Mouse (Mus musculus): ENCODE results near the gene Pepd. TPM values are rescaled to one million over a fixed set of nuclear protein-coding genes. Genes with fewer than 3 reads are reported as not detected.

Pepd gene
- polyA plus RNA-seq, 1 experiment from 2014 or later = 43.3 TPM

DNA sequence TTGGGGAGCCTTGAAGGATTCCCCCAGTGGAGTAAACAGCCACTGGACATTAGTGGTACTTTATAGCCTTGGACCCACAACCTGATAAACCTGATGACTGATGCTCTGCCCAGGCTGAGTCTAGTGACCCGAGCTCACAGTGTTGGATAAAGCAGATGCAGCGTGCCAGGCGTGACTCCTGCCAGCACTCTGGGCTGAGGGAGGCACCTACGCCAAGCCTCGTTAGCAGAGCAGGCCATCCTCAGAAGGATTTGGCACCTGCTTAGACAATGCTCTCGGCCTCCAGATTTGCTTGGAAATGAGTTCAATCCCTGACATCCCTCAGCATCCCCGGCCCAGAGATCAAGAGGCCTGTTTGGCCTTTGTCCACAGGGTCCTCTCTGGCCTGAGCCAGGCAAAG is 94.5 kb downstream of the Pepd start:
- no peaks in the 10 kb centered on the region for H3K36me3 ChIP-seq
- H3K4me2 ChIP-seq = no peak overlapping the region
- no peak overlapping the region for H3K27ac ChIP-seq (replicated peaks)
- H3K4me3 ChIP-seq = no peak overlapping the region
- H3K9ac ChIP-seq = no peak overlapping the region
- no peak for ATAC-seq (ENCODE audit: extremely low read depth, insufficient number of reproducible peaks, low FRiP score, low TSS enrichment)
- 88% methylated on average over 7 of the region's 7 CpGs for WGBS
- H3K4me1 ChIP-seq = no peaks in the 10 kb centered on the region
- H3K9me3 ChIP-seq = no peaks in the 10 kb centered on the region
- H3K27me3 ChIP-seq (replicated peaks) = no peaks in the 10 kb centered on the region

GRCm38 (mm10) chr7:35013228-35013627 is 101.0 kb downstream of the Pepd start:
- Histone ChIP-seq H3K9me3 (no peaks in the 10 kb centered on the region), H3K27me3 (replicated peaks) (no peaks in the 10 kb centered on the region), H3K4me3 (no peak overlapping the region), H3K4me1 (peaks cover 17% of the 10 kb centered on the region), H3K9ac (no peak overlapping the region), H3K36me3 (no peaks in the 10 kb centered on the region), H3K27ac (replicated peaks) (no peak overlapping the region), H3K4me2 (no peak overlapping the region)
- no peak for ATAC-seq (ENCODE audit: extremely low read depth, insufficient number of reproducible peaks, low FRiP score, low TSS enrichment)
- 78% methylated on average over 9 of the region's 9 CpGs for WGBS

- H3K27ac ChIP-seq (replicated peaks) = no peak overlapping the region
- H3K9me3 ChIP-seq = no peaks in the 10 kb centered on the region
- H3K27me3 ChIP-seq (replicated peaks) = no peaks in the 10 kb centered on the region
- ATAC-seq (ENCODE audit: extremely low read depth, insufficient number of reproducible peaks, low FRiP score, low TSS enrichment) = no peak
- no peaks in the 10 kb centered on the region for H3K36me3 ChIP-seq
- H3K4me3 ChIP-seq = no peak overlapping the region
- no peak overlapping the region for H3K9ac ChIP-seq
- 65% methylated on average over 2 of the region's 2 CpGs for WGBS
- no peak overlapping the region for H3K4me2 ChIP-seq
- H3K4me1 ChIP-seq = peaks cover 17% of the 10 kb centered on the region
These were observed 103.1 kb downstream of the Pepd start for GRCm38 (mm10) chr7:35015252-35015651.

DNA sequence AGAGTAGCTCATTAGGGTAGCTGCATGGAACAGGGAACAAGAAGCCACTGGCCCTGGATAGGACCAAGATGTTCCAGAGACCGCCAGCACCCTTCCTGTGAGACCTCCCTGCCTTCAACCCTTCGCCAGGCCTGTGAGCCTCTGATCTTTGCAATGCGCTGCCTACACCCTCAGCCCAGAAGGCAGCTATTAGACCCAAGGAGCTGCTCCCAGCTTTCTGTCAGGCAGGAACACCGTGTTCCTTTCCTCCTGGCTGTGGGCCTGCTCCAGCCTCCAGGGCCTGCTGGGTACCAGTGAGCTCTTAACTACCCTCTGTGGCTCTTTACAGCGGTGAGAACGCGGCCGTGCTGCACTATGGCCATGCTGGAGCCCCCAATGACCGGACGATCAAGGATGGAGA is 109.2 kb downstream of the Pepd start:
- Histone ChIP-seq H3K4me2 (no peak overlapping the region), H3K36me3 (0 out of 2 replicates have a peak, but pooled peaks cover 8% of the 10 kb centered on the region), H3K9me3 (no peaks in the 10 kb centered on the region), H3K9ac (no peak overlapping the region), H3K27me3 (replicated peaks) (no peaks in the 10 kb centered on the region), H3K27ac (replicated peaks) (no peak overlapping the region), H3K4me1 (no peaks in the 10 kb centered on the region), H3K4me3 (no peak overlapping the region)
- ATAC-seq (ENCODE audit: extremely low read depth, insufficient number of reproducible peaks, low FRiP score, low TSS enrichment) = no peak
- 92% methylated on average over 10 of the region's 10 CpGs for WGBS

GRCm38 (mm10) chr7:35023251-35023650 is 111.1 kb downstream of the Pepd start:
- Histone ChIP-seq H3K9ac (no peak overlapping the region), H3K9me3 (no peaks in the 10 kb centered on the region), H3K36me3 (0 out of 2 replicates have a peak, but pooled peaks cover 8% of the 10 kb centered on the region), H3K27me3 (replicated peaks) (no peaks in the 10 kb centered on the region), H3K4me2 (no peak overlapping the region), H3K4me1 (no peaks in the 10 kb centered on the region; the same call in 1 of the 2 replicates), H3K27ac (replicated peaks) (no peak overlapping the region), H3K4me3 (no peak overlapping the region)
- 82% methylated on average over 4 of the region's 4 CpGs for WGBS
- no peak for ATAC-seq (ENCODE audit: extremely low read depth, insufficient number of reproducible peaks, low FRiP score, low TSS enrichment)

GRCm38 (mm10) chr7:35024426-35024825 is 112.2 kb downstream of the Pepd start:
- Histone ChIP-seq H3K27ac (replicated peaks) (no peak overlapping the region), H3K27me3 (replicated peaks) (no peaks in the 10 kb centered on the region), H3K4me1 (peaks cover 4% of the 10 kb centered on the region), H3K4me3 (no peak overlapping the region), H3K36me3 (0 out of 2 replicates have a peak, but pooled peaks cover 8% of the 10 kb centered on the region), H3K9me3 (no peaks in the 10 kb centered on the region), H3K9ac (no peak overlapping the region), H3K4me2 (no peak overlapping the region)
- ATAC-seq (ENCODE audit: extremely low read depth, insufficient number of reproducible peaks, low FRiP score, low TSS enrichment) = no peak
- 67% methylated on average over 1 of the region's 1 CpGs for WGBS

DNA sequence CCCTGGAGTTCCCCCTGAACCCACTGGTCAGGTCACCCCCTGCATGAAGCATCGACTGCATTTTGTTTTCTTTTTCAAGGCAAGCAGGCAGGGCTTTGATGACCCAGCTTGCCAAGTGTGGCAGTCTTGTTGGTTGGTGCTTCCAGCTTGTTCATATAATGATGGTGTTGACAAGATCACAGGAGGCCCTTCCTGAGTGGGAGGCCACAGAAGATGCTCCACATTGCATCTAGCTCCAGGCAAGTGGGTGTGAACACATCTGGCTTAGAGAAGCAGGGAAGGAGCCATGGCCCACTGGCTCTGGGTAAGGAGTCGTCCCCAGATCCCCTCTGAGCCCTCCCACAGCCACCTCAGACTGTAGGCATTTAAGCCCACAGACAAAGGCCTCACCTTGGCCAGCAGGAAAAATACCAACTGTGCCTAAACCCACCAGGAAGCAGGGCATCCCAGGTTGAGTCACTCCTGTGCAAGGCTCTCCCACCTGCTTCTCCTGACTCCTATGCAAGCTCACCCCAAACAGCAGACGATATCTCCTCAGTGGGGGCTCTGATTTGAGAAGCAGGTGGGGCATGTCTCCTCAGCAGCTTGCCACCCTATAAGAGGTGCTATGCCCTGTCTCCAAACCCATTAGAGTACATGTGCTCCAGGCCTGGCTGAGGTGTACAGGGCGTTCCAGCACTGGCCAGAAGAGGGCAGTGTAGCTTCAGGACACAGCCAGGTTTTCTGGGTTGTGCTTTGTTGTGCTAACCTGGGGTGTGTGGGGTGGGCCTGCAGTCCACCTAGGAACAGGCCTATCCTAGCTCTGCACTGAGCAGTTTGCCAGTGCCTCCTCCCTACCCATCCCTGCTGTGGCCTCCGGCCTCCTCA is 113.5 kb downstream of the Pepd start:
- H3K27me3 ChIP-seq (replicated peaks) = no peaks in the 10 kb centered on the region

GRCm38 (mm10) chr7:35026276-35026630 is 114.1 kb downstream of the Pepd start:
- no peak for ATAC-seq (ENCODE audit: extremely low read depth, insufficient number of reproducible peaks, low FRiP score, low TSS enrichment)
- Histone ChIP-seq H3K9ac (no peak overlapping the region), H3K4me2 (no peak overlapping the region), H3K4me1 (peaks cover 4% of the 10 kb centered on the region), H3K9me3 (no peaks in the 10 kb centered on the region), H3K36me3 (peaks cover 6% of the 10 kb centered on the region; the same call in 1 of the 2 replicates), H3K27me3 (replicated peaks) (no peaks in the 10 kb centered on the region), H3K4me3 (no peak overlapping the region), H3K27ac (replicated peaks) (no peak overlapping the region)
- 69% methylated on average over 4 of the region's 4 CpGs for WGBS

More for the DNA sequence above, 113.5 kb downstream of the Pepd start:
- Histone ChIP-seq H3K9me3 (no peaks in the 10 kb centered on the region), H3K27ac (replicated peaks) (no peak overlapping the region), H3K4me2 (no peak overlapping the region), H3K36me3 (0 out of 2 replicates have a peak, but pooled peaks cover 6% of the 10 kb centered on the region), H3K9ac (no peak overlapping the region), H3K4me1 (peaks cover 4% of the 10 kb centered on the region), H3K4me3 (no peak overlapping the region)
- 44% methylated on average over 5 of the region's 5 CpGs for WGBS
- no peak for ATAC-seq (ENCODE audit: extremely low read depth, insufficient number of reproducible peaks, low FRiP score, low TSS enrichment)

GRCm38 (mm10) chr7:35026838-35027291 is 114.7 kb downstream of the Pepd start:
- WGBS = 60% methylated on average over 3 of the region's 3 CpGs
- Histone ChIP-seq H3K27me3 (replicated peaks) (no peaks in the 10 kb centered on the region), H3K36me3 (peaks cover 9% of the 10 kb centered on the region), H3K9ac (no peak overlapping the region), H3K9me3 (no peaks in the 10 kb centered on the region), H3K4me2 (no peak overlapping the region), H3K4me3 (no peak overlapping the region), H3K27ac (replicated peaks) (no peak overlapping the region), H3K4me1 (peaks cover 4% of the 10 kb centered on the region)
- ATAC-seq (ENCODE audit: extremely low read depth, insufficient number of reproducible peaks, low FRiP score, low TSS enrichment) = no peak

DNA sequence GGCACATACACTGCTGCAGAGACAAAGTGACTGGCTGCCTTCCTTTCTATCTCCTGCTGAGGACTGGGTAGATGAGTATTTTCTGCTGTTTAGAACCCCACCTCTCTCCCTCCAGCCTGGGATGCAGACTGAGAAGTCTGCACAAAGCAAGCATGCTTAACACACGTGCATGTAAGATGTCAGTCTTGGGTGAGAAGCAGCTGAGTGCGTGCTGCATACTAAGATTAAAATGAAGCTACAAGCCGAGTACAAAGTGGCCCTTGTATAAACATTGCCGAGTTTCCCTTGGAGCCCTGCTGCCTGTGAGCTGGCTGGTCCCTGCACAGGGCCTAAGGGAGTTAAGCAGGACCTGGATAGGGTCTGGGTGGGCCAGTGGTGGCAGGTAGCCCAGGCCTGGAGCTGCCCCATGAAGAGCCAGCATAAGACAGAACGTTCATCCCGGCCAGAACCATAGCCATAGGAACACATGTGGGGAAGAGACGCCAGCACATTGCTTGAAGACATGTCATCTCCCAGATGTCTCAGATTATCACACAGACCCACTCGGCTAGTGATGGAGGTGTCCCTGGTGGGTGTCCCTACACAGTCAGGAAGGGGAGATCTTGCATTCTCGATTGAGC is 115.7 kb downstream of the Pepd start:
- no peak for ATAC-seq (ENCODE audit: extremely low read depth, insufficient number of reproducible peaks, low FRiP score, low TSS enrichment)
- WGBS = 69% methylated on average over 9 of the region's 9 CpGs
- H3K27ac ChIP-seq (replicated peaks) = no peak overlapping the region

GRCm38 (mm10) chr7:35028559-35028958 is 116.4 kb downstream of the Pepd start:
- Histone ChIP-seq H3K4me2 (no peak overlapping the region), H3K27me3 (replicated peaks) (no peaks in the 10 kb centered on the region), H3K4me3 (no peak overlapping the region), H3K9me3 (no peaks in the 10 kb centered on the region), H3K9ac (no peak overlapping the region), H3K4me1 (peaks cover 4% of the 10 kb centered on the region), H3K36me3 (peaks cover 24% of the 10 kb centered on the region), H3K27ac (replicated peaks) (no peak overlapping the region)
- WGBS = 74% methylated on average over 16 of the region's 16 CpGs
- no peak for ATAC-seq (ENCODE audit: extremely low read depth, insufficient number of reproducible peaks, low FRiP score, low TSS enrichment)

More for the DNA sequence above, 115.7 kb downstream of the Pepd start:
- no peak overlapping the region for H3K4me2 ChIP-seq
- H3K4me3 ChIP-seq = no peak overlapping the region
- peaks cover 4% of the 10 kb centered on the region for H3K4me1 ChIP-seq
- peaks cover 19% of the 10 kb centered on the region for H3K36me3 ChIP-seq
- no peaks in the 10 kb centered on the region for H3K27me3 ChIP-seq (replicated peaks)
- H3K9me3 ChIP-seq = no peaks in the 10 kb centered on the region
- no peak overlapping the region for H3K9ac ChIP-seq

Data from heart, embryonic 13.5 days (tissue).